Mouse (Mus musculus) kidney, embryonic 14.5 days (tissue): ENCODE data around the gene Adora2b. TPM values are rescaled to one million over a fixed set of nuclear protein-coding genes. Genes with fewer than 3 reads are reported as not detected.

Source experiments
- ATAC-seq: fragments of 200-750 bp; cut with Nextera tagmentation; 2 replicates; pipeline ENCODE4 v1.8.0; 2017; ENCODE audit warnings: moderate number of reproducible peaks, mild to moderate bottlenecking, moderate TSS enrichment, moderate library complexity; ENCODE audit not compliant: low FRiP score, low TSS enrichment
- H3K27ac ChIP-seq: fragments of 300-500 bp; sonication (generic); 2 replicates; pipeline ENCODE4 v1.5.1; 2014; ENCODE audit warnings: low read depth, mild to moderate bottlenecking, low read length, moderate library complexity, mixed read lengths
- H3K27me3 ChIP-seq: fragments of 300-500 bp; sonication (generic); 2 replicates; pipeline ENCODE4 v1.6.1; 2014; ENCODE audit warnings: mild to moderate bottlenecking, low read length; ENCODE audit not compliant: control insufficient read depth, insufficient read depth
- H3K36me3 ChIP-seq: fragments of 300-500 bp; sonication (generic); 2 replicates; pipeline ENCODE4 v1.6.1; 2014; ENCODE audit warnings: low read length, mixed read lengths; ENCODE audit not compliant: control insufficient read depth, insufficient read depth
- H3K4me1 ChIP-seq: fragments of 300-500 bp; sonication (generic); 2 replicates; pipeline ENCODE4 v1.6.1; 2014; ENCODE audit warnings: low read length, mixed read lengths; ENCODE audit not compliant: control insufficient read depth, insufficient read depth
- H3K4me2 ChIP-seq: fragments of 300-500 bp; sonication (generic); replicated peaks from 2 replicates; pipeline ENCODE4 v1.6.1; 2014; ENCODE audit warnings: low read depth, mild to moderate bottlenecking, low read length
- H3K4me3 ChIP-seq: fragments of 300-500 bp; sonication (generic); 2 replicates; pipeline ENCODE4 v1.5.1; 2014; ENCODE audit warnings: mild to moderate bottlenecking, low read length
- H3K9ac ChIP-seq: fragments of 300-500 bp; sonication (generic); 2 replicates; pipeline ENCODE4 v1.6.1; 2014; ENCODE audit warnings: low read depth, mild to moderate bottlenecking, low read length, moderate library complexity
- H3K9me3 ChIP-seq: fragments of 300-500 bp; sonication (generic); 2 replicates; pipeline ENCODE4 v1.6.1; 2016; ENCODE audit warnings: low read length; ENCODE audit not compliant: control insufficient read depth
- WGBS: fragments of 180-500 bp; shearing (Covaris S2); extraction: QIAGEN DNeasy Blood & Tissue Kit; methylation state at CpG from one replicate; pipeline ENCODE4 v1.1.7; 2014; 5-methylcytosine and 5-hydroxymethylcytosine counted together
- polyA plus RNA-seq: library from polyadenylated mRNA; unstranded; fragments of >200 nt; fragmentation: Nextera tagmentation; extraction: Ambion mirVana; gene quantifications from 2 replicates; pipeline ENCODE4 v1.2.1, GENCODE M21; 2014

The Adora2b gene
- polyA plus RNA-seq, 1 experiment from 2014 or later = 0.97 TPM

DNA sequence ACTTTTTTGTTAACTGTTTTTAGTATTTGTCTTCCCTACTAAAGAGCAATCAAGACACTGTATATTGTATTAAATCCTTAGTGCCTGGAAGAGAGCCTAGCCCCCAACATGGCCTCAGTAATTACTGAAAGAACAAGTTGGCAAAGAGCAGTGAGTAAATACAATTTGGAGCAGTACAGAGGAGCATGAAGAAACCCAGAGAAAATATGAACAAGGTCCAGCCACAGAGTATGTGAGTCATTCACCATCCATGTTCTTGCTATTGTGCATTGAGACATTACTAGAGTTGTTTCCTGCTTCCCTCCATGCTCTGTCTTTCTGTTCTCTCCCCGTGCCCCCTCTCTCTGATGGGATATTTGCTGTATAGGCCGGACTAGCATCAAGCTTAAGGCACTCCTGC lies 45.3 kb downstream of the Adora2b start:
- Histone ChIP-seq H3K4me2 (no peak overlapping the region), H3K9ac (no peak overlapping the region), H3K36me3 (peaks cover 12% of the 10 kb centered on the region), H3K4me3 (no peak overlapping the region), H3K4me1 (no peaks in the 10 kb centered on the region), H3K9me3 (no peaks in the 10 kb centered on the region), H3K27me3 (no peaks in the 10 kb centered on the region), H3K27ac (no peak overlapping the region)
- 86% methylated on average over 2 of the region's 2 CpGs for WGBS
- no peak for ATAC-seq

DNA sequence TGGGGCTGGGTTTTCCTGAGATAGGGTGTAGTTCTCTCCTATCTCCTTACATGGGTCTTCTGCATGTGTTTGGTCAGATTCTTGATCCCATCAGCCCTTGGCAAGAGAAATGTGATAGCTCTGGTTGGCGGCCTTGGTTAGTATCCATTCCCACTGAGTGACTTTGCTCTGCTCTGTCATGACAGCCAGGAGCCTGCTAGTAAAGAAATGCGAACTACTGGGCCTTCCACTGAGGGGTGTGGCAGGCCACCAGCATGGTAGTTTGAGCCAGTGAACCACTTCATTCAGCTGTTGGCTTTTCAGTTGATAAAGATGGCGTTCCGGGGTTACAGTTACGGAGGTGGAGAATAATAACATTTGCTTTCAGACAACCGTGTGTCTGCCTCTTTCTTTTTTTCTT lies 50.1 kb downstream of the Adora2b start:
- Histone ChIP-seq H3K9me3 (no peaks in the 10 kb centered on the region), H3K27me3 (no peaks in the 10 kb centered on the region), H3K9ac (no peak overlapping the region), H3K4me2 (no peak overlapping the region), H3K4me1 (no peaks in the 10 kb centered on the region), H3K27ac (no peak overlapping the region), H3K36me3 (peaks cover 12% of the 10 kb centered on the region), H3K4me3 (no peak overlapping the region)
- no peak for ATAC-seq
- 78% methylated on average over 6 of the region's 6 CpGs for WGBS

DNA sequence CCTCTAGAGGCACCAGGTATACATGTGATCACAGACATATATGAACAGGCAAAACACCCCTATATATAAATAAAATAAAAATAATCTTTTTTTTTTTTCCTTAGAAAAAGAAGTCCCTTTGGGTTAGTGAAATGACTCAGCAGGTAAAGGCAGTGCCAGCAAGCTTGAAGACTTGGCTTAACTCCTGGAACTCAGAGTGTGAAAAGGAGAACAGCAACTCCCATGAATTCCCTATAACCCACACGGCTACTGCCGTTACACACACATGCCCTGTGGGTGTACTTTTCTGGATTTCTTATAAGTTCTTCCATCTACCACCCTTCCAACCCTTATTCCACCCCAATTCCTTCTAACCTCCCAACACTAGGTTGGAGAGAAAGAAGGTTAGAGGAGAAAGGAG lies 57.1 kb downstream of the Adora2b start:
- H3K4me3 ChIP-seq = no peak overlapping the region
- H3K4me2 ChIP-seq = no peak overlapping the region
- no peaks in the 10 kb centered on the region for H3K27me3 ChIP-seq
- H3K9me3 ChIP-seq = no peaks in the 10 kb centered on the region
- H3K9ac ChIP-seq = no peak overlapping the region
- ATAC-seq = no peak
- H3K36me3 ChIP-seq = peaks cover 17% of the 10 kb centered on the region
- WGBS = 91% methylated on average over 2 of the region's 2 CpGs
- H3K27ac ChIP-seq = no peak overlapping the region
- H3K4me1 ChIP-seq = no peaks in the 10 kb centered on the region

DNA sequence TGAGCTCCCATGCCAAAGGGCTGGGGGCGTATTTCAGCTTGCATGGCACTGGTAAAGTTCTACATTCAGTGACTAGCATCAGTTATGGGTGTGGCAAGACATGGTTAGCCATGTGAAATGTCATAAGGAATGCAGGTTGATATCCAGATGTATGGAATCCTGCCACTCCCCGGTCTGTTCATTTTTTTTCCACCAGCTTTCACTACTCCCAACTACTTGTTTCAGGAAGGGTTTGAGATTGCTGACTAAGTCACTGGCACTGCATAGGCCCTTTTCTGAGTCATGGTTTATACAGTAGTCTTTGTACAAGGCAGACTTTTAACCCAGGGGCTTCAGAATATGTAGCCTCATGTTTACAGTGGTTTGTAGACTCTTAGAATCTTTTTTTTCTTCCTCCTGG lies 60.5 kb downstream of the Adora2b start:
- Histone ChIP-seq H3K4me2 (no peak overlapping the region), H3K4me3 (no peak overlapping the region), H3K27me3 (no peaks in the 10 kb centered on the region), H3K9ac (no peak overlapping the region), H3K9me3 (no peaks in the 10 kb centered on the region), H3K27ac (no peak overlapping the region), H3K4me1 (no peaks in the 10 kb centered on the region), H3K36me3 (peaks cover 38% of the 10 kb centered on the region)
- WGBS = 95% methylated on average over 2 of the region's 2 CpGs
- ATAC-seq = no peak

DNA sequence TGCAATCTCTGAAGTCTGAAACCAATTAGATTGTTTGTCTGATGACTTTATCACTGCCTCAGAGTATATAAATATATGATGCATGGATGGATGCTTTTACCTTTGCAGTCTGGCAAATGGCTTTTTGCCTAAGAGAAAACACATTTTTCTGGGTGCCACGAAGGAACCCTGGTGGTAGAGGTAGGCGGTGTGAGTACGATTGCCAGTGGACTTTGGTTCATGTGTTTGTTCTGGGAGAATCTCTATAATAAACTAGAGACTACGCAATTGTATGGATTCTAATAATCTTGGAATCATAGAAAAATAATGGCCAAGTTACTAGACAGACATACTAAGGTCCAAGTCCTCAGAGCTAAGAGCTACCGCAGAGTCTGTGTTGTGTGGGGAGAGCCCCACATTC lies 66.2 kb downstream of the Adora2b start:
- no peak for ATAC-seq
- peaks cover 73% of the 10 kb centered on the region for H3K36me3 ChIP-seq
- WGBS = 94% methylated on average over 5 of the region's 5 CpGs

More for the DNA sequence above, 66.2 kb downstream of the Adora2b start:
- Histone ChIP-seq H3K4me1 (no peaks in the 10 kb centered on the region), H3K4me3 (no peak overlapping the region), H3K27ac (no peak overlapping the region), H3K4me2 (no peak overlapping the region), H3K9ac (no peak overlapping the region), H3K9me3 (no peaks in the 10 kb centered on the region), H3K27me3 (no peaks in the 10 kb centered on the region)

Other genes starting within 250 kb of the Adora2b start
- 24.0 and 30.5 TPM in 2 replicates for gene Zswim7, start 32.4 kb downstream of the Adora2b start, polyA plus RNA-seq
- 18.4 and 19.6 TPM in 2 replicates for gene Ttc19, start 32.5 kb downstream of the Adora2b start, polyA plus RNA-seq
- gene Pigl, start 209.5 kb downstream of the Adora2b start, polyA plus RNA-seq = 12.3 and 15.1 TPM in 2 replicates
- gene Ncor1, start 209.6 kb downstream of the Adora2b start, polyA plus RNA-seq = 160 and 203 TPM in 2 replicates